Mouse (Mus musculus): ENCODE measurements around the gene Adipor2. TPM values are rescaled to one million over a fixed set of nuclear protein-coding genes. Genes with fewer than 3 reads are reported as not detected.
"Not testable (repeated sequence)": the region's sequence is repeated elsewhere in the genome, so short reads cannot be mapped to it uniquely, and the experiment has no call there.

Adipor2 gene
- polyA plus RNA-seq, 1 experiment from 2014 or later = 29.0 TPM

- no peak for DNase-seq
- no peak overlapping the region for H3K9ac ChIP-seq
- no peaks in the 10 kb centered on the region for H3K9me3 ChIP-seq (ENCODE audit: low read depth, low read length)
- H3K4me1 ChIP-seq (ENCODE audit: insufficient read depth) = no peaks in the 10 kb centered on the region
- peaks cover 76% of the 10 kb centered on the region for H3K36me3 ChIP-seq (ENCODE audit: insufficient read depth)
- no peak overlapping the region for H3K4me2 ChIP-seq
- WGBS = 90% methylated on average over 5 of the region's 5 CpGs
- TF ChIP-seq CTCF (IDR thresholded peaks at IDR 0.05; ENCODE audit: low read depth) = no peak
- H3K27ac ChIP-seq (ENCODE audit: low read depth) = no peak overlapping the region
- ATAC-seq (ENCODE audit: insufficient read depth) = no peak
- H3K27me3 ChIP-seq (ENCODE audit: insufficient read depth, low read length) = no peaks in the 10 kb centered on the region
- H3K4me3 ChIP-seq (ENCODE audit: low read depth, low read length) = no peak overlapping the region
Measured at GRCm38 (mm10) chr6:119363593-119363992, 53.9 kb downstream of the Adipor2 start.

DNA sequence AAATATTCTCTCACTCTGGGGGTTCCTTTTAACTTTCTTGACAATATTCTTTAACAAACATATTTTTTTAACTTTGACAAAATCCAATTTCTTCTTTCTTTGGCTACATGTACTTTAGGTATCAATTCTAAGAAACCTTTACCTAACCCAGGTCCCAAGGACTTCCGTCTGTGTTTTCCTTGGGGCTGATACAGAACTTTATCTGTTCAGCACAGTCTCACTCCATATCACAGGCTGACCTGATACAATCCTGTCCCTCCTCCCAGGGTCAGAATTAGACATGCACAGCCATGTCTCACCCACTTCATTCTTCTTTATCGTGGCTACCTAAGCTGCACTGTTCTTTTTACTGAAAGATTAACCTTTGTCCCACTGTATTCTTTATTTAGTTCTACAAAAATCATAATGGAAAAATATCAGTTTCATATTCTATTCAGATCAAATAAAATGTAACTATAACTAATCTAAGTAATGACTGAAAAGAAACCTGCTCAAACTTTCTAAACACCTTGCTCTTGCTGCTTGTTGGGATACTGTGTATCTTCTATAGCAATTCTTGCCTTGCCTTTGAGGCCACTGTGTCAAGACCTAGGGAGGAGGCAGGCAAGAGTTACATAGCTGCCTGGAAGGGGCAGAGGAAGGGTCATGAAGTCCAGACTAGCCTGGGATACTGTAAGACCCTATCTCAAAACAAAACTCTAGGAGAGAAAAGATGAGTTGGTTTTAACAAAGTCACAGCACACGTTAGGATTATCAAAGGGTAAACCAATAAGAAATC lies 56.4 kb downstream of the Adipor2 start:
- no peak for TF ChIP-seq CTCF (IDR thresholded peaks at IDR 0.05; ENCODE audit: low read depth)
- H3K27ac ChIP-seq (ENCODE audit: low read depth) = no peak overlapping the region
- H3K36me3 ChIP-seq (ENCODE audit: insufficient read depth) = peaks cover 81% of the 10 kb centered on the region
- ATAC-seq (ENCODE audit: insufficient read depth) (no peak), DNase-seq (no peak)
- H3K9ac ChIP-seq = no peak overlapping the region
- no peak overlapping the region for H3K4me2 ChIP-seq
- no peaks in the 10 kb centered on the region for H3K27me3 ChIP-seq (ENCODE audit: insufficient read depth, low read length)
- no peaks in the 10 kb centered on the region for H3K9me3 ChIP-seq (ENCODE audit: low read depth, low read length)
- WGBS = 89% methylated on average over 3 of the region's 3 CpGs
- no peaks in the 10 kb centered on the region for H3K4me1 ChIP-seq (ENCODE audit: insufficient read depth)
- H3K4me3 ChIP-seq (ENCODE audit: low read depth, low read length) = no peak overlapping the region

- not testable (repeated sequence) for DNase-seq; H3K4me3 ChIP-seq (ENCODE audit: low read depth, low read length); H3K9ac ChIP-seq; H3K4me1 ChIP-seq (ENCODE audit: insufficient read depth); H3K27ac ChIP-seq (ENCODE audit: low read depth); ATAC-seq (ENCODE audit: insufficient read depth); H3K4me2 ChIP-seq; H3K27me3 ChIP-seq (ENCODE audit: insufficient read depth, low read length); H3K9me3 ChIP-seq (ENCODE audit: low read depth, low read length)
- 87% methylated on average over 6 of the region's 6 CpGs for WGBS
- peaks cover 82% of the 10 kb centered on the region for H3K36me3 ChIP-seq (ENCODE audit: insufficient read depth)
Measured at GRCm38 (mm10) chr6:119360250-119360649, 57.3 kb downstream of the Adipor2 start.

DNA sequence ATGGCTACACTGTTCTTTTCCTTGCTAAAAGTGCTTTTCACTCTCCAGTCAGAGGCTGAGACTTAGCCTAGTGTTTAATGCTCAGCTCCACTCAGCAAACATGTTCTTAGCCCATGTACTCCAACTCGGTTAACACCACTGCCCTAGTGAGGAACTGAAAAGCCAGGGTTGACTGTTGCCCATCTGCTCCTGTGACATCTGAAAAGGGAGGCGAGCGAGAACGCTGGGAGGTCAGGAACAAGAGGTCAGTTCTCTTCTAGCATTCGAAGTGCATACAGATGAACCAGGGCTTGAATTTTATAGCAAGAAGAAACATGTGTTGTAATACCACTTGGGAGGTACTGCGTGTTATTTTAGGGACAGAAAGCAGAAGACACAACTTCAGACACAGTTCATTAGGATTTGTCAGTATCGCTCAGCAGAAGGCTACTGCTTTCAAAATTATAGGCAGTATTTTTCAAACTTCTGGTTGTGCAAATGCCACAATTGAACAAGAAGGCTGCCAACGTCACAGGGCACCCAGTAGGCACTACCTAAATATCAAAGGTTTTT lies 59.4 kb downstream of the Adipor2 start:
- TF ChIP-seq CTCF (IDR thresholded peaks at IDR 0.05; ENCODE audit: low read depth) = no peak
- H3K9me3 ChIP-seq (ENCODE audit: low read depth, low read length) = no peaks in the 10 kb centered on the region
- no peak overlapping the region for H3K4me2 ChIP-seq
- ATAC-seq (ENCODE audit: insufficient read depth) (no peak), DNase-seq (no peak)
- no peak overlapping the region for H3K9ac ChIP-seq
- peaks cover 86% of the 10 kb centered on the region for H3K36me3 ChIP-seq (ENCODE audit: insufficient read depth)
- no peaks in the 10 kb centered on the region for H3K4me1 ChIP-seq (ENCODE audit: insufficient read depth)
- no peaks in the 10 kb centered on the region for H3K27me3 ChIP-seq (ENCODE audit: insufficient read depth, low read length)
- 88% methylated on average over 8 of the region's 8 CpGs for WGBS
- H3K27ac ChIP-seq (ENCODE audit: low read depth) = no peak overlapping the region
- H3K4me3 ChIP-seq (ENCODE audit: low read depth, low read length) = no peak overlapping the region

DNA sequence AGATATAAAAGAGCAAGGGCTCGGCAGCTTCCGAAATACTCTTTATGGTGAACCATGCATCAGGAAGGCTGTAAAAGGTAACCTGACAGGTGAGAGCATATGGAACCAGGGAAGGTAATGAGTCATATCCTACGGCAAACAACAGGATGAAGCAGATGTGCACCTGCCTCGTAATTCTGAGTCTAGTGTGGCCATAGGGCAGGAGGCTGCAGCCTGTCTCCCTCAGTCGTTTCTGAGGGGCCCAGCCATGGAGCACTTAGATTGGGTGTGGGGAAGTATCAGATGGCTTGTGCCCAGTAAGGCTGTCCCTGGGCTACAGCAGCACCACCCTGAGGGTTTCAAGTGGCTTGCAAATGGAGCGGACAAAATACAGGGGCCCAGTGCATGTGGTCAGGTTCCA lies 65.0 kb downstream of the Adipor2 start:
- no peaks in the 10 kb centered on the region for H3K9me3 ChIP-seq (ENCODE audit: low read depth, low read length)
- WGBS = 79% methylated on average over 6 of the region's 6 CpGs

GRCm38 (mm10) chr6:119351656-119352055 lies 65.8 kb downstream of the Adipor2 start:
- Histone ChIP-seq H3K27me3 (ENCODE audit: insufficient read depth, low read length) (no peaks in the 10 kb centered on the region), H3K27ac (ENCODE audit: low read depth) (no peak overlapping the region), H3K4me2 (no peak overlapping the region), H3K9ac (no peak overlapping the region), H3K4me3 (ENCODE audit: low read depth, low read length) (no peak overlapping the region), H3K4me1 (ENCODE audit: insufficient read depth) (no peaks in the 10 kb centered on the region), H3K9me3 (ENCODE audit: low read depth, low read length) (no peaks in the 10 kb centered on the region), H3K36me3 (ENCODE audit: insufficient read depth) (peaks cover 32% of the 10 kb centered on the region)
- ATAC-seq (ENCODE audit: insufficient read depth) (no peak), DNase-seq (no peak)
- 79% methylated on average over 8 of the region's 8 CpGs for WGBS
- TF ChIP-seq CTCF (IDR thresholded peaks at IDR 0.05; ENCODE audit: low read depth) = no peak

More for the DNA sequence above, 65.0 kb downstream of the Adipor2 start:
- no peak for TF ChIP-seq CTCF (IDR thresholded peaks at IDR 0.05; ENCODE audit: low read depth)
- H3K4me3 ChIP-seq (ENCODE audit: low read depth, low read length) = no peak overlapping the region
- no peaks in the 10 kb centered on the region for H3K4me1 ChIP-seq (ENCODE audit: insufficient read depth)
- ATAC-seq (ENCODE audit: insufficient read depth) = no peak
- H3K27me3 ChIP-seq (ENCODE audit: insufficient read depth, low read length) = no peaks in the 10 kb centered on the region
- no peak overlapping the region for H3K27ac ChIP-seq (ENCODE audit: low read depth)
- H3K9ac ChIP-seq = no peak overlapping the region
- H3K36me3 ChIP-seq (ENCODE audit: insufficient read depth) = peaks cover 39% of the 10 kb centered on the region
- DNase-seq = no peak
- H3K4me2 ChIP-seq = no peak overlapping the region

DNA sequence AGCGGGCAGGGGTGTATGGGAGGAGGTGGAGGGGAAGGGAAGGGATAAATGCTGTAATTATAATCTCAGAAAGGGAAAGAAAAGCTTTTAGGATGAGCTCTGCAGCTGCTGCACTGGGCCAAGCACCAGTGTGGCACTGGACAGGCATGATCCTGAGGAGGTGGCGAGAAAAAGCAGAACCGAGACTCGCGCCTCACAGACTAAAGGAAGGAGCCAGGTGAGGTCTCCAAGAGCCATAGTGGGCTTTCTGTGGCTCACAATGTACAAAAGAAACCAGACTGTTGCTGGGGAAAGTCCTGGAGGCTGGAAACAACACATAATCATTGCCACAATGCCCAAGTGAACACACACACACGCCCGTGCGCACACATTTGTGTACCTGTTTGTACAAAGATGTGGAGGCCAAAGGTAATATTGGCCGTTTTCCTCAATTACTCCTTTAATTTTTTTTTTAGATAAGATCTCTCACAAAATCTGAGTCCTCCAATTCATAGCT lies 66.8 kb downstream of the Adipor2 start:
- no peak for ATAC-seq (ENCODE audit: insufficient read depth)
- Histone ChIP-seq H3K27me3 (ENCODE audit: insufficient read depth, low read length) (no peaks in the 10 kb centered on the region), H3K9ac (no peak overlapping the region), H3K9me3 (ENCODE audit: low read depth, low read length) (no peaks in the 10 kb centered on the region), H3K4me3 (ENCODE audit: low read depth, low read length) (no peak overlapping the region), H3K4me2 (no peak overlapping the region), H3K27ac (ENCODE audit: low read depth) (no peak overlapping the region), H3K36me3 (ENCODE audit: insufficient read depth) (peaks cover 25% of the 10 kb centered on the region), H3K4me1 (ENCODE audit: insufficient read depth) (no peaks in the 10 kb centered on the region)
- DNase-seq = no peak
- no peak for TF ChIP-seq CTCF (IDR thresholded peaks at IDR 0.05; ENCODE audit: low read depth)
- 81% methylated on average over 9 of the region's 9 CpGs for WGBS
